Mouse (Mus musculus) liver, embryonic 13.5 days (tissue): Measurements from ENCODE around the gene Nr1h5. TPM values are rescaled to one million over a fixed set of nuclear protein-coding genes. Genes with fewer than 3 reads are reported as not detected.

Source experiments
- ATAC-seq: fragments of 200-750 bp; cut with Nextera tagmentation; 2 replicates; pipeline ENCODE4 v1.8.0; 2017; ENCODE audit warnings: low read depth, mild to moderate bottlenecking, moderate number of reproducible peaks, moderate library complexity
- DNase-seq: peaks from one replicate; pipeline ENCODE4 v3.0.0; 2022
- H3K27ac ChIP-seq: fragments of 300-500 bp; sonication (generic); 2 replicates; pipeline ENCODE4 v1.5.1; 2015; ENCODE audit warnings: moderate library complexity, mild to moderate bottlenecking, inconsistent platforms
- H3K27me3 ChIP-seq: fragments of 300-500 bp; sonication (generic); 2 replicates; pipeline ENCODE4 v1.6.1; 2015; ENCODE audit warnings: mild to moderate bottlenecking, inconsistent platforms
- H3K36me3 ChIP-seq: fragments of 300-500 bp; sonication (generic); 2 replicates; pipeline ENCODE4 v1.6.1; 2015; ENCODE audit warnings: mild to moderate bottlenecking, inconsistent platforms
- H3K4me1 ChIP-seq: fragments of 300-500 bp; sonication (generic); replicated peaks from 2 replicates; pipeline ENCODE4 v1.6.1; 2015; ENCODE audit warnings: inconsistent platforms
- H3K4me2 ChIP-seq: fragments of 300-500 bp; sonication (generic); 2 replicates; pipeline ENCODE4 v1.6.1; 2015; ENCODE audit warnings: inconsistent platforms, mild to moderate bottlenecking, moderate library complexity
- H3K4me3 ChIP-seq: fragments of 300-500 bp; sonication (generic); replicated peaks from 2 replicates; pipeline ENCODE4 v1.5.1; 2015; ENCODE audit warnings: mild to moderate bottlenecking, inconsistent platforms
- H3K9ac ChIP-seq: fragments of 300-500 bp; sonication (generic); 2 replicates; pipeline ENCODE4 v1.6.1; 2015; ENCODE audit warnings: mild to moderate bottlenecking, inconsistent platforms
- H3K9me3 ChIP-seq: fragments of 300-500 bp; sonication (generic); replicated peaks from 2 replicates; pipeline ENCODE4 v1.6.1; 2016; ENCODE audit warnings: inconsistent platforms
- WGBS: fragments of 180-500 bp; shearing (Covaris S2); methylation state at CpG from one replicate; pipeline ENCODE4 v1.1.7; 2015; ENCODE audit not compliant: insufficient replicate concordance; 5-methylcytosine and 5-hydroxymethylcytosine counted together
- polyA plus RNA-seq: library from polyadenylated mRNA; unstranded; fragments of >200 nt; fragmentation: Nextera tagmentation; extraction: Ambion mirVana; gene quantifications from 2 replicates; pipeline ENCODE4 v1.2.1, GENCODE M21; 2015

Nr1h5 gene
- polyA plus RNA-seq: 4.0 and 4.6 TPM in 2 replicates

GRCm38 (mm10) chr3:102964033-102964432 is at the start of gene Nr1h5:
Nr1h5 (minus strand) TSS chr3:102964133.
- no peak for DNase-seq
- no peaks in the 10 kb centered on the region for H3K27me3 ChIP-seq
- H3K36me3 ChIP-seq: no peaks in the 10 kb centered on the region
- no peak within 1 kb of the TSS for H3K9ac ChIP-seq
- H3K4me1 ChIP-seq: no peaks in the 10 kb centered on the region
- H3K4me2 ChIP-seq: no peak within 1 kb of the TSS
- no peaks in the 10 kb centered on the region for H3K9me3 ChIP-seq
- ATAC-seq: no peak
- H3K4me3 ChIP-seq: no peak within 1 kb of the TSS
- H3K27ac ChIP-seq: no peak within 1 kb of the TSS
- 41% methylated on average over 3 of the region's 3 CpGs for WGBS

GRCm38 (mm10) chr3:103001595-103001994 is 37.7 kb upstream of the Nr1h5 start:
- Histone ChIP-seq H3K36me3 (peaks cover 28% of the 10 kb centered on the region), H3K4me1 (peaks cover 12% of the 10 kb centered on the region), H3K4me3 (no peak overlapping the region), H3K9ac (no peak overlapping the region), H3K27ac (no peak overlapping the region), H3K4me2 (no peak overlapping the region), H3K9me3 (no peaks in the 10 kb centered on the region), H3K27me3 (no peaks in the 10 kb centered on the region)
- WGBS: 86% methylated on average over 7 of the region's 7 CpGs
- ATAC-seq (no peak), DNase-seq (no peak)

- no peak for DNase-seq
- H3K9me3 ChIP-seq: no peaks in the 10 kb centered on the region
- H3K4me2 ChIP-seq: no peak overlapping the region
- peaks cover 28% of the 10 kb centered on the region for H3K36me3 ChIP-seq
- H3K27me3 ChIP-seq: no peaks in the 10 kb centered on the region
- H3K4me3 ChIP-seq: no peak overlapping the region
- peaks cover 24% of the 10 kb centered on the region for H3K4me1 ChIP-seq
- no peak overlapping the region for H3K9ac ChIP-seq
- 79% methylated on average over 3 of the region's 3 CpGs for WGBS
- no peak for ATAC-seq
- H3K27ac ChIP-seq: no peak overlapping the region
Observed at GRCm38 (mm10) chr3:102997591-102997990, 33.7 kb upstream of the Nr1h5 start.

- Histone ChIP-seq H3K4me3 (no peak overlapping the region), H3K36me3 (peaks cover 23% of the 10 kb centered on the region), H3K27ac (no peak overlapping the region), H3K4me1 (peaks cover 24% of the 10 kb centered on the region), H3K27me3 (no peaks in the 10 kb centered on the region), H3K9me3 (no peaks in the 10 kb centered on the region), H3K4me2 (peak overlapping the region; percentile 76), H3K9ac (no peak overlapping the region)
- 54% methylated on average over 10 of the region's 10 CpGs for WGBS
- DNase-seq: no peak
- no peak for ATAC-seq
Observed at GRCm38 (mm10) chr3:102997036-102997435, 33.1 kb upstream of the Nr1h5 start.

GRCm38 (mm10) chr3:102995605-102996321 is 31.8 kb upstream of the Nr1h5 start, which contains the start of gene Sike1:
Sike1 (plus strand) TSS chr3:102995708.
- peaks cover 24% of the 10 kb centered on the region for H3K4me1 ChIP-seq
- H3K36me3 ChIP-seq: peaks cover 16% of the 10 kb centered on the region
- no peaks in the 10 kb centered on the region for H3K9me3 ChIP-seq
- H3K27me3 ChIP-seq: no peaks in the 10 kb centered on the region
- peak within 1 kb of the TSS; percentile 75 for H3K4me3 ChIP-seq
- peak within 1 kb of the TSS; percentile 88 for H3K27ac ChIP-seq
- H3K4me2 ChIP-seq: peak within 1 kb of the TSS; percentile 76
- DNase-seq (peak; percentile 88), ATAC-seq (peak; percentile 98)
- peak within 1 kb of the TSS; percentile 77 for H3K9ac ChIP-seq
- 1% methylated on average over 47 of the region's 60 CpGs for WGBS

GRCm38 (mm10) chr3:102995233-102995604 is 31.3 kb upstream of the Nr1h5 start:
- H3K9ac ChIP-seq: no peak overlapping the region
- H3K27me3 ChIP-seq: no peaks in the 10 kb centered on the region
- no peak for ATAC-seq
- DNase-seq: no peak
- peaks cover 24% of the 10 kb centered on the region for H3K4me1 ChIP-seq
- peak overlapping the region; percentile 76 for H3K4me2 ChIP-seq
- H3K9me3 ChIP-seq: no peaks in the 10 kb centered on the region
- peak overlapping the region; percentile 88 for H3K27ac ChIP-seq
- H3K4me3 ChIP-seq: peak overlapping the region; percentile 75
- 43% methylated on average over 7 of the region's 7 CpGs for WGBS
- peaks cover 10% of the 10 kb centered on the region for H3K36me3 ChIP-seq

- no peaks in the 10 kb centered on the region for H3K9me3 ChIP-seq
- no peak overlapping the region for H3K27ac ChIP-seq
- no peaks in the 10 kb centered on the region for H3K27me3 ChIP-seq
- no peak overlapping the region for H3K4me3 ChIP-seq
- no peak overlapping the region for H3K9ac ChIP-seq
- 37% methylated on average over 3 of the region's 3 CpGs for WGBS
- ATAC-seq (no peak), DNase-seq (no peak)
- H3K4me1 ChIP-seq: peaks cover 24% of the 10 kb centered on the region
- no peak overlapping the region for H3K4me2 ChIP-seq
- H3K36me3 ChIP-seq: no peaks in the 10 kb centered on the region
Observed at GRCm38 (mm10) chr3:102992936-102993335, 29.0 kb upstream of the Nr1h5 start.

GRCm38 (mm10) chr3:102991041-102991440 is 27.1 kb upstream of the Nr1h5 start:
- 53% methylated on average over 8 of the region's 8 CpGs for WGBS

GRCm38 (mm10) chr3:102980349-102980736 is 16.4 kb upstream of the Nr1h5 start:
- no peak overlapping the region for H3K9ac ChIP-seq
- no peaks in the 10 kb centered on the region for H3K27me3 ChIP-seq
- no peak overlapping the region for H3K4me2 ChIP-seq
- H3K36me3 ChIP-seq: no peaks in the 10 kb centered on the region
- no peaks in the 10 kb centered on the region for H3K9me3 ChIP-seq
- H3K4me1 ChIP-seq: no peaks in the 10 kb centered on the region
- no peak overlapping the region for H3K4me3 ChIP-seq
- H3K27ac ChIP-seq: no peak overlapping the region
- no peak for ATAC-seq
- 57% methylated on average over 3 of the region's 3 CpGs for WGBS
- DNase-seq: no peak

More at GRCm38 (mm10) chr3:102991041-102991440, 27.1 kb upstream of the Nr1h5 start:
- ATAC-seq (no peak), DNase-seq (no peak)
- no peak overlapping the region for H3K4me2 ChIP-seq
- no peaks in the 10 kb centered on the region for H3K9me3 ChIP-seq
- no peak overlapping the region for H3K4me3 ChIP-seq
- no peak overlapping the region for H3K9ac ChIP-seq
- H3K27ac ChIP-seq: no peak overlapping the region
- no peaks in the 10 kb centered on the region for H3K36me3 ChIP-seq
- H3K4me1 ChIP-seq: peaks cover 6% of the 10 kb centered on the region
- H3K27me3 ChIP-seq: no peaks in the 10 kb centered on the region

GRCm38 (mm10) chr3:102979550-102980348 is 15.8 kb upstream of the Nr1h5 start:
- H3K4me2 ChIP-seq: no peak overlapping the region
- 48% methylated on average over 10 of the region's 10 CpGs for WGBS
- H3K27me3 ChIP-seq: no peaks in the 10 kb centered on the region
- no peak for ATAC-seq
- no peak overlapping the region for H3K4me3 ChIP-seq
- no peaks in the 10 kb centered on the region for H3K9me3 ChIP-seq
- H3K36me3 ChIP-seq: no peaks in the 10 kb centered on the region
- DNase-seq: no peak
- no peaks in the 10 kb centered on the region for H3K4me1 ChIP-seq
- H3K27ac ChIP-seq: no peak overlapping the region
- H3K9ac ChIP-seq: no peak overlapping the region

GRCm38 (mm10) chr3:102976906-102977305 is 13.0 kb upstream of the Nr1h5 start:
- H3K4me2 ChIP-seq: no peak overlapping the region
- no peaks in the 10 kb centered on the region for H3K36me3 ChIP-seq
- ATAC-seq (no peak), DNase-seq (no peak)
- 59% methylated on average over 4 of the region's 4 CpGs for WGBS
- no peaks in the 10 kb centered on the region for H3K27me3 ChIP-seq
- no peak overlapping the region for H3K27ac ChIP-seq
- H3K9ac ChIP-seq: no peak overlapping the region
- no peaks in the 10 kb centered on the region for H3K4me1 ChIP-seq
- no peaks in the 10 kb centered on the region for H3K9me3 ChIP-seq
- no peak overlapping the region for H3K4me3 ChIP-seq
